Mouse (Mus musculus) stomach, embryonic 14.5 days (tissue): Measurements from ENCODE around the gene Pbx1. TPM values are rescaled to one million over a fixed set of nuclear protein-coding genes. Genes with fewer than 3 reads are reported as not detected.

ENCODE experiments used
- ATAC-seq: fragments of 200-750 bp; cut with Nextera tagmentation; 2 replicates; pipeline ENCODE4 v1.8.0; 2017; ENCODE audit warnings: low read depth, moderate TSS enrichment; ENCODE audit not compliant: insufficient number of reproducible peaks, insufficient read depth, low FRiP score
- H3K27ac ChIP-seq: fragments of 300-500 bp; sonication (generic); 2 replicates; pipeline ENCODE4 v1.5.1; 2014; ENCODE audit warnings: mild to moderate bottlenecking, low read length, moderate library complexity, mixed read lengths
- H3K27me3 ChIP-seq: fragments of 300-500 bp; sonication (generic); 2 replicates; pipeline ENCODE4 v1.6.1; 2014; ENCODE audit warnings: low read length, control low read depth, mixed read lengths; ENCODE audit not compliant: control insufficient read depth, insufficient read depth
- H3K36me3 ChIP-seq: fragments of 300-500 bp; sonication (generic); 2 replicates; pipeline ENCODE4 v1.6.1; 2014; ENCODE audit warnings: mild to moderate bottlenecking, control low read depth, low read length, moderate library complexity, mixed read lengths; ENCODE audit not compliant: control insufficient read depth, insufficient read depth
- H3K4me1 ChIP-seq: fragments of 300-500 bp; sonication (generic); 2 replicates; pipeline ENCODE4 v1.6.1; 2014; ENCODE audit warnings: low read length, control low read depth, mixed read lengths; ENCODE audit not compliant: control insufficient read depth, insufficient read depth
- H3K4me2 ChIP-seq: fragments of 300-500 bp; sonication (generic); replicated peaks from 2 replicates; pipeline ENCODE4 v1.6.1; 2014; ENCODE audit warnings: low read depth, low read length, control low read depth
- H3K4me3 ChIP-seq: fragments of 300-500 bp; sonication (generic); 2 replicates; pipeline ENCODE4 v1.5.1; 2014; ENCODE audit warnings: low read depth, low read length, control low read depth
- H3K9ac ChIP-seq: fragments of 300-500 bp; sonication (generic); replicated peaks from 2 replicates; pipeline ENCODE4 v1.6.1; 2014; ENCODE audit warnings: low read depth, mild to moderate bottlenecking, control low read depth, low read length, moderate library complexity, mixed read lengths
- H3K9me3 ChIP-seq: fragments of 300-500 bp; sonication (generic); 2 replicates; pipeline ENCODE4 v1.6.1; 2016; ENCODE audit warnings: low read depth, low read length, control low read depth; ENCODE audit not compliant: control insufficient read depth
- WGBS: fragments of 180-500 bp; shearing (Covaris S2); extraction: QIAGEN DNeasy Blood & Tissue Kit; methylation state at CpG from one replicate; pipeline ENCODE4 v1.1.7; 2014; 5-methylcytosine and 5-hydroxymethylcytosine counted together
- polyA plus RNA-seq: library from polyadenylated mRNA; unstranded; fragments of >200 nt; fragmentation: Nextera tagmentation; extraction: Ambion mirVana; gene quantifications from 2 replicates; pipeline ENCODE4 v1.2.1, GENCODE M21; 2014

The Pbx1 gene
- polyA plus RNA-seq, 1 experiment from 2014 or later, result 64.1 TPM

GRCm38 (mm10) chr1:168265594-168266390 is 166.3 kb downstream of the Pbx1 start:
- Histone ChIP-seq H3K27me3 (no peaks in the 10 kb centered on the region), H3K4me3 (no peak overlapping the region), H3K9me3 (no peaks in the 10 kb centered on the region), H3K4me1 (peaks cover 11% of the 10 kb centered on the region; the same call in 1 of the 2 replicates), H3K27ac (no peak overlapping the region), H3K4me2 (no peak overlapping the region), H3K36me3 (no peaks in the 10 kb centered on the region), H3K9ac (no peak overlapping the region)
- WGBS, result 66% methylated on average over 12 of the region's 12 CpGs
- peak; percentile 55; the same call in 1 of the 2 replicates for ATAC-seq

- Histone ChIP-seq H3K4me2 (no peak overlapping the region), H3K36me3 (no peaks in the 10 kb centered on the region), H3K27ac (no peak overlapping the region), H3K4me1 (peaks cover 11% of the 10 kb centered on the region; the same call in 1 of the 2 replicates), H3K9me3 (no peaks in the 10 kb centered on the region), H3K27me3 (no peaks in the 10 kb centered on the region), H3K4me3 (no peak overlapping the region), H3K9ac (no peak overlapping the region)
- 0 out of 2 replicates have a peak, but pooled peaks have one; percentile 34 for ATAC-seq
- WGBS, result 79% methylated on average over 5 of the region's 5 CpGs
These were observed 167.0 kb downstream of the Pbx1 start for GRCm38 (mm10) chr1:168265090-168265489.

- WGBS, result 86% methylated on average over 3 of the region's 3 CpGs
- no peak for ATAC-seq
- H3K36me3 ChIP-seq, result no peaks in the 10 kb centered on the region
These were observed 171.7 kb downstream of the Pbx1 start for GRCm38 (mm10) chr1:168260391-168260790.

GRCm38 (mm10) chr1:168258856-168259255 is 173.2 kb downstream of the Pbx1 start:
- ATAC-seq, result no peak
- H3K27me3 ChIP-seq, result no peaks in the 10 kb centered on the region
- H3K4me2 ChIP-seq, result no peak overlapping the region
- no peaks in the 10 kb centered on the region for H3K4me1 ChIP-seq
- WGBS, result 48% methylated on average over 7 of the region's 7 CpGs
- no peaks in the 10 kb centered on the region for H3K9me3 ChIP-seq
- no peak overlapping the region for H3K27ac ChIP-seq
- H3K9ac ChIP-seq, result no peak overlapping the region
- H3K4me3 ChIP-seq, result no peak overlapping the region
- no peaks in the 10 kb centered on the region for H3K36me3 ChIP-seq

More at GRCm38 (mm10) chr1:168260391-168260790, 171.7 kb downstream of the Pbx1 start:
- Histone ChIP-seq H3K9me3 (no peaks in the 10 kb centered on the region), H3K9ac (no peak overlapping the region), H3K4me2 (no peak overlapping the region), H3K27ac (no peak overlapping the region), H3K27me3 (no peaks in the 10 kb centered on the region), H3K4me1 (peaks cover 2% of the 10 kb centered on the region; the same call in 1 of the 2 replicates), H3K4me3 (no peak overlapping the region)

- H3K9ac ChIP-seq, result no peak overlapping the region
- H3K4me1 ChIP-seq, result 0 out of 2 replicates have a peak, but pooled peaks cover 10% of the 10 kb centered on the region
- no peaks in the 10 kb centered on the region for H3K36me3 ChIP-seq
- no peak overlapping the region for H3K27ac ChIP-seq
- no peak for ATAC-seq
- WGBS, result 96% methylated on average over 9 of the region's 9 CpGs
- H3K4me3 ChIP-seq, result no peak overlapping the region
- H3K9me3 ChIP-seq, result no peaks in the 10 kb centered on the region
- no peaks in the 10 kb centered on the region for H3K27me3 ChIP-seq
- no peak overlapping the region for H3K4me2 ChIP-seq
These were observed 176.6 kb downstream of the Pbx1 start for GRCm38 (mm10) chr1:168255347-168255908.

GRCm38 (mm10) chr1:168246968-168247724 is 184.9 kb downstream of the Pbx1 start:
- Histone ChIP-seq H3K36me3 (no peaks in the 10 kb centered on the region), H3K27ac (peak overlapping the region; percentile 29; the same call in 1 of the 2 replicates), H3K27me3 (no peaks in the 10 kb centered on the region), H3K9ac (no peak overlapping the region), H3K4me2 (no peak overlapping the region), H3K4me3 (no peak overlapping the region), H3K9me3 (no peaks in the 10 kb centered on the region), H3K4me1 (peaks cover 18% of the 10 kb centered on the region)
- 38% methylated on average over 10 of the region's 10 CpGs for WGBS
- no peak for ATAC-seq

- H3K36me3 ChIP-seq, result no peaks in the 10 kb centered on the region
- no peak overlapping the region for H3K9ac ChIP-seq
- WGBS, result 59% methylated on average over 5 of the region's 5 CpGs
- H3K4me1 ChIP-seq, result peaks cover 26% of the 10 kb centered on the region
- no peak overlapping the region for H3K4me3 ChIP-seq
- H3K9me3 ChIP-seq, result no peaks in the 10 kb centered on the region
- ATAC-seq, result no peak
- H3K27me3 ChIP-seq, result no peaks in the 10 kb centered on the region
- no peak overlapping the region for H3K4me2 ChIP-seq
- H3K27ac ChIP-seq, result no peak overlapping the region
These were observed 186.5 kb downstream of the Pbx1 start for GRCm38 (mm10) chr1:168245539-168245938.

- no peak overlapping the region for H3K4me2 ChIP-seq
- WGBS, result 77% methylated on average over 12 of the region's 12 CpGs
- H3K36me3 ChIP-seq, result no peaks in the 10 kb centered on the region
- no peak for ATAC-seq
- no peaks in the 10 kb centered on the region for H3K9me3 ChIP-seq
- no peaks in the 10 kb centered on the region for H3K27me3 ChIP-seq
- no peak overlapping the region for H3K27ac ChIP-seq
- H3K9ac ChIP-seq, result no peak overlapping the region
- H3K4me3 ChIP-seq, result no peak overlapping the region
- H3K4me1 ChIP-seq, result peaks cover 26% of the 10 kb centered on the region
These were observed 188.3 kb downstream of the Pbx1 start for GRCm38 (mm10) chr1:168243759-168244158.
